Mouse (Mus musculus) stomach, embryonic 15.5 days (tissue): Measurements from ENCODE around the gene Kdm5b. TPM values are rescaled to one million over a fixed set of nuclear protein-coding genes. Genes with fewer than 3 reads are reported as not detected.
"Not testable (repeated sequence)": the region's sequence is repeated elsewhere in the genome, so short reads cannot be mapped to it uniquely, and the experiment has no call there.

Source experiments
- ATAC-seq: fragments of 200-750 bp; cut with Nextera tagmentation; 2 replicates; pipeline ENCODE4 v1.8.0; 2017; ENCODE audit warnings: low read depth, moderate number of reproducible peaks, moderate TSS enrichment; ENCODE audit not compliant: insufficient read depth, low FRiP score
- H3K27ac ChIP-seq: fragments of 300-500 bp; sonication (generic); 2 replicates; pipeline ENCODE4 v1.5.1; 2015; ENCODE audit warnings: mild to moderate bottlenecking, inconsistent platforms
- H3K27me3 ChIP-seq: fragments of 300-500 bp; sonication (generic); replicated peaks from 2 replicates; pipeline ENCODE4 v1.6.1; 2015; ENCODE audit warnings: inconsistent platforms
- H3K36me3 ChIP-seq: fragments of 300-500 bp; sonication (generic); 2 replicates; pipeline ENCODE4 v1.6.1; 2015; ENCODE audit warnings: inconsistent platforms
- H3K4me1 ChIP-seq: fragments of 300-500 bp; sonication (generic); 2 replicates; pipeline ENCODE4 v1.6.1; 2015; ENCODE audit warnings: inconsistent platforms
- H3K4me2 ChIP-seq: fragments of 300-500 bp; sonication (generic); 2 replicates; pipeline ENCODE4 v1.6.1; 2015; ENCODE audit warnings: mild to moderate bottlenecking, inconsistent platforms
- H3K4me3 ChIP-seq: fragments of 300-500 bp; sonication (generic); replicated peaks from 2 replicates; pipeline ENCODE4 v1.5.1; 2015; ENCODE audit warnings: inconsistent platforms
- H3K9ac ChIP-seq: fragments of 300-500 bp; sonication (generic); 2 replicates; pipeline ENCODE4 v1.6.1; 2015; ENCODE audit warnings: inconsistent platforms
- H3K9me3 ChIP-seq: fragments of 300-500 bp; sonication (generic); 2 replicates; pipeline ENCODE4 v1.6.1; 2016; ENCODE audit warnings: inconsistent platforms
- WGBS: fragments of 180-500 bp; shearing (Covaris S2); methylation state at CpG from one replicate; pipeline ENCODE4 v1.1.7; 2015; 5-methylcytosine and 5-hydroxymethylcytosine counted together
- polyA plus RNA-seq: library from polyadenylated mRNA; unstranded; fragments of >200 nt; fragmentation: Nextera tagmentation; extraction: Ambion mirVana; gene quantifications from 2 replicates; pipeline ENCODE4 v1.2.1, GENCODE M21; 2015

Kdm5b gene
- polyA plus RNA-seq, 1 experiment from 2014 or later = 53.2 TPM

DNA sequence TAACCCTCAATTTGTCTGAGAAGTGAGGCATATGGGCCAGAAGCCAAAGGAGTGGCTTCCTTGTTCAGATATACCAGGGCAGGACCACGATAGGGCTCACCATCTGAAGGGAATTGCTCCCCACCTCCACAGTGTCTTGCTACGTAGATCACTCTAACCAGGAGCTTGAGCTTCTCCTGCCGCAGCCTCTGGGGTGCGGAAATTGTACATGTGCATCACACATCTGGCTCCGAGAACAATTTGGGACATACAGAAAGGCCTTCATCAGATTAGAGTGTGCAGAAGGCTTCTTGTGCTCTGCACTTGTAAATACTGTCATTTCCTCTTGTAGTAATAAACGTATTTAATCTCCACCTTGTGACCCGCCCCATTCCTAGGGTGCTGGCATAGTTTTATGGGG, 38.8 kb upstream of the Kdm5b start:
- Histone ChIP-seq H3K27me3 (no peaks in the 10 kb centered on the region), H3K27ac (no peak overlapping the region), H3K4me2 (no peak overlapping the region), H3K4me3 (no peak overlapping the region), H3K4me1 (peaks cover 11% of the 10 kb centered on the region), H3K9me3 (no peaks in the 10 kb centered on the region), H3K9ac (no peak overlapping the region), H3K36me3 (no peaks in the 10 kb centered on the region)
- WGBS = 66% methylated on average over 7 of the region's 7 CpGs
- ATAC-seq = no peak

DNA sequence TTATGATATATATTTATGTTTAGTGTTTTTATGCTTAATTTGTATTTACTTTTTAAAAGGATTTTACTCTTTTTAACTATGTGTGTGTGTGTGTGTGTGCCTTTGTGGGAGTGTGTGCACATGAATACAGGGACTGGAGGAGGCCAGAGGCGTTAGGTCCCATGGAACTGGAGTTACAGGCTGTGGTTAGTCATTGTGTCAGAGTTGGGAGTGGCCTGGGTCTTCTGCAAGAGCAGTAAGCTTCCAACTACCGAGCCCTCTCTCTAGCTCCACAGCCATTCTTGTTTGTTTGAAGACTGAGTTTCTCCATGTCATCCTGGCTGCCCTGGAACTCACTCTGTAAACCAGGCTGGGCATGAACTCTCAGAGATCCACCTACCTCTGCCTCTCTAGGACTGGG, 37.6 kb upstream of the Kdm5b start:
- WGBS = 35% methylated on average over 2 of the region's 2 CpGs
- Histone ChIP-seq H3K9ac (no peak overlapping the region), H3K4me3 (no peak overlapping the region), H3K4me2 (no peak overlapping the region), H3K27ac (peak overlapping the region; percentile 48; the same call in 1 of the 2 replicates), H3K9me3 (no peaks in the 10 kb centered on the region), H3K27me3 (no peaks in the 10 kb centered on the region), H3K36me3 (no peaks in the 10 kb centered on the region), H3K4me1 (0 out of 2 replicates have a peak, but pooled peaks cover 4% of the 10 kb centered on the region)
- ATAC-seq = no peak

DNA sequence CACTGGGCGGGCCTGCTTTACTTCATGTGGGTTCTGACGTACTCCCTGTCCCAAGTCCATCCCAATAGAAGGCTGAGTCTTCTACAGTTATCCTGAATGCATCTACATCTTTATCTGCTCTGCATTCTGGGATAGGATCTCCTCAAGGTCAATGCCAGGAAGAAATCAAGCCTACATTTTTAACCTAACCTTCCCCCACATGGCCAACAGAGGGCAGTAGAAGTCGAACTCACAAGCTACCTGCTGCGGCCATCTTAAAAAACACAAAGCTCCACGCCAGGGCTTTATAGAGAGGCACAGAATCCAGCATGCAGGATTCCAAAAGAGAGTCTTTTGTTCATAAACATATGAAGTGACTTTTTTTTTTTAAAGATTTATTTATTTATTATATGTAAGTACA, 35.5 kb upstream of the Kdm5b start:
- H3K27ac ChIP-seq = no peak overlapping the region
- no peak overlapping the region for H3K4me3 ChIP-seq
- 75% methylated on average over 5 of the region's 5 CpGs for WGBS
- H3K4me1 ChIP-seq = 0 out of 2 replicates have a peak, but pooled peaks cover 4% of the 10 kb centered on the region
- no peaks in the 10 kb centered on the region for H3K27me3 ChIP-seq
- H3K36me3 ChIP-seq = no peaks in the 10 kb centered on the region
- no peak overlapping the region for H3K9ac ChIP-seq
- H3K4me2 ChIP-seq = no peak overlapping the region
- H3K9me3 ChIP-seq = no peaks in the 10 kb centered on the region
- ATAC-seq = no peak

DNA sequence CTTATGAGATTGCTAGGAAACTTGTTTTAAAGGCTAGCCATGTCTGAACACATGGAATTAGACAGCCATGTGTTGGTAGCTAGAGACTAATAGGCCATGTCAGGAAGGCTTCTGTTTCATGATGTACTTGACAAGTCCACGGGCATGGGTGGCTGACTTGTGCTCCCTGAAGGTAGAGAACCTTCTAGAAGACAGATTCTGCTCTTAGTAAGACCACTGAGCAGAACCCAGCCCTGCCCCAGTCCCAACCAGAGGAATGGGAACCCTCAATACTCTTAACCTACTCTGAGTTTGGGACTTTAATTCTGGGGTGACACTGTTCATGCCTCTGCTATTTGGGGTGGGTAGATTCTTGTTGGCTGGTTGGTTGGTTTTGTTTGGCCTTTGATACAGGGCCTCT, 35.0 kb upstream of the Kdm5b start:
- 0 out of 2 replicates have a peak, but pooled peaks cover 4% of the 10 kb centered on the region for H3K4me1 ChIP-seq
- H3K27ac ChIP-seq = no peak overlapping the region
- no peak overlapping the region for H3K4me2 ChIP-seq
- ATAC-seq = no peak
- H3K27me3 ChIP-seq = no peaks in the 10 kb centered on the region
- WGBS = 89% methylated on average over 1 of the region's 1 CpGs
- H3K36me3 ChIP-seq = no peaks in the 10 kb centered on the region
- no peak overlapping the region for H3K9ac ChIP-seq
- no peak overlapping the region for H3K4me3 ChIP-seq
- no peaks in the 10 kb centered on the region for H3K9me3 ChIP-seq

DNA sequence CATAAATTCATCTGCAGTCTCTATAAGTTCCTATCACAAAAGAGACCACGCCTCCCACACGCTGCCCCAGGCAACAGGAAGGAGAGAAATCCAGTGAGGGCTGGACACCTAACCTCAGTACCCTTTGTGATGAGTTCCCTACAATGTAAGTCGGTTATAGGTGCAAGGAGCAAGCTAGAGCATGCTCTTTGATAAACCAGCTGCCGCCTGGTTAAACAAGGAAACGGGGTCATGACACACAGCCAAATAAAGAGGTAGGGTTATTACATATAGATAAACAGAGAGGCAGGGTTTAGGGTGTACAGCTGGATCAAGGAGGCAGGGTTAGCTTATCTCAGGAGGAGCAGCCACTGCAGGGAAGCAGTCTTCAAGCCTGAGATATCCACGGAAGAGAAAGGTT, 33.2 kb upstream of the Kdm5b start:
- H3K4me1 ChIP-seq = no peaks in the 10 kb centered on the region
- no peaks in the 10 kb centered on the region for H3K27me3 ChIP-seq
- WGBS = 36% methylated on average over 6 of the region's 6 CpGs
- 0 out of 2 replicates have a peak overlapping the region, but pooled peaks have one; percentile 49 for H3K27ac ChIP-seq
- H3K4me3 ChIP-seq = no peak overlapping the region
- H3K4me2 ChIP-seq = no peak overlapping the region; the same call in 1 of the 2 replicates
- no peaks in the 10 kb centered on the region for H3K36me3 ChIP-seq
- peak; percentile 95 for ATAC-seq
- no peak overlapping the region for H3K9ac ChIP-seq
- H3K9me3 ChIP-seq = no peaks in the 10 kb centered on the region

DNA sequence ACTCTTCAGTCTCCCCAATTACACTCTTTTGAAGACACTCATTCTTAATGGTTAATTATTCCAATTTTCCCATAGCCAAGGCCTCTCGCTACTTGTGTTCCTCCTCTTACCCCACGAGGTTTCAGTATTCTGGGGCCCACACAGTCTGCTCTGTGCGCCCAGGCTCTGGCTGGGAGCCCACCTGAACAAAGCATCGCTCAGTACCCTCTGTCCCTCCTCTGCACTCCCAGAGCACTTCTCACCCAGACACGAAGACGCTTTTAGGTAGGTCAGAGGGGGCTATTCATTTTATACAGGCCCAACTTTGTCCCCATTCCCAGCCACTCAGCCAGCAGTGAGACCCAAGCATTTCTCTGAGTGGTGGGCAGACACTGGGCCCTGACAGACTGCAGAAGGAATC, 29.4 kb upstream of the Kdm5b start:
- H3K27me3 ChIP-seq = no peaks in the 10 kb centered on the region
- no peaks in the 10 kb centered on the region for H3K36me3 ChIP-seq
- no peak overlapping the region for H3K4me2 ChIP-seq
- H3K4me1 ChIP-seq = no peaks in the 10 kb centered on the region
- H3K9me3 ChIP-seq = no peaks in the 10 kb centered on the region
- no peak overlapping the region for H3K27ac ChIP-seq
- whole genome bisulfite sequencing = 78% methylated on average over 6 of the region's 6 CpGs
- H3K4me3 ChIP-seq = no peak overlapping the region
- no peak for ATAC-seq
- H3K9ac ChIP-seq = no peak overlapping the region

DNA sequence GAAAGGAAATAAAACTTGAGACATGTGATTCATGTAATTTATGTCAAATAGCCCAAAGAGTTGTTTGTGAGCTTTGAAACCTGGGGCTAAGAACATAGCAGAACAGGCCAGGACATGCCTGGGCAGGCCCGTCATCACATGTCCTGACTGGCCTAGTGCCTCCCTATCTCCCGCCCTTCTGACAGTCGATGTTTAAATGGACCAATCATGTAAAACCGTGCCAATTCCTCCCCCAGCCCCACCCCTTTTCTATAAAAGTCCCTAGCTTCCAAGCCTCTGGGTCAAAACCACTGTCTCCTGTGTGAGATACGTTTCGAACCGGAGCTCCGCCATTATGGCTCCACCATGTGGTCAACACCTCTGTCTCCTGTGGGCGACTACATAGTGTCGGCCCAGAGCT, 26.3 kb upstream of the Kdm5b start:
- H3K4me2 ChIP-seq, H3K9me3 ChIP-seq, H3K4me3 ChIP-seq, ATAC-seq, H3K4me1 ChIP-seq, H3K27me3 ChIP-seq, H3K9ac ChIP-seq, H3K27ac ChIP-seq, H3K36me3 ChIP-seq: not testable (repeated sequence)
- WGBS = 93% methylated on average over 10 of the region's 10 CpGs

DNA sequence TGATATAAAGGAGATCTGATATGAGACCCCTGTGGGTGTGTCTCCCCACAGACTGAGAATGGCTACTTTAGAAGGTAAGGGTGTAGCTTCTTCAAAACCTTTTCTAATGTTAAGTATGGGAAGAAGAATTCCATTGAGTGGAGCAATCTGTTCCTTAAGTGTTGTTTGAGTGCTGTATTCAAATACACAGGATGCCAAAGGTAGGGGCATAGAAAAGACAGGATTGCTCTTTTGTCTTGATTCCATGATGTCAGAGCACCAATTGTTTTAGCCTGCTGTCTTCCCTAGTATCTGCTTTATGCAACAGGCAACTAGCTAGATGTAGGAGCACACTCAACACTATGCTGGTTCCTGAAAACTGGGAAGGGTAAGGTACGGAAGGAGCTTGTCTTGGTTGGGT, 24.9 kb upstream of the Kdm5b start:
- Histone ChIP-seq H3K9ac (no peak overlapping the region), H3K27me3 (no peaks in the 10 kb centered on the region), H3K27ac (no peak overlapping the region), H3K4me2 (no peak overlapping the region), H3K9me3 (no peaks in the 10 kb centered on the region), H3K36me3 (no peaks in the 10 kb centered on the region), H3K4me3 (no peak overlapping the region), H3K4me1 (no peaks in the 10 kb centered on the region)
- WGBS = 98% methylated on average over 1 of the region's 1 CpGs
- ATAC-seq = no peak

DNA sequence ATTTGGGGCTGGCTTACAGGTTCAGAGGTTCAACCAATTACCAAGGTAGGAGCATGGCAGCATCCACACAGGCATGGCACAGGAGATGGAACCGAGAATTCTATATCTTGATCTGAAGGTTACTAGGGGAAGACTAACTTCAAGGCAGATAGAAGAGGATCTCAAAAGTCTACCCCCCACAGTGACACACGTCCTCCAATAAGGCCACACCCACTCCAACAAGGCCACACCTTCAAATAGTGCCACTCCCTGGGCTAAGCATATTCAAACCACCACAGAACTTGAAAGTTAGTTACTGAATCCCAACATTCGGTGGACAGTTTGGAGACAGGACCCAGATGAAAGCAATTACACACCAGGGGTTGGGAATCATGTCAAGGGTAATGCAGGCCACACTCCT, 24.5 kb upstream of the Kdm5b start:
- no peak overlapping the region for H3K27ac ChIP-seq
- H3K9me3 ChIP-seq = no peaks in the 10 kb centered on the region
- no peaks in the 10 kb centered on the region for H3K27me3 ChIP-seq
- no peaks in the 10 kb centered on the region for H3K36me3 ChIP-seq
- 68% methylated on average over 3 of the region's 3 CpGs for WGBS
- H3K4me2 ChIP-seq = no peak overlapping the region
- no peak overlapping the region for H3K4me3 ChIP-seq
- no peak for ATAC-seq
- no peaks in the 10 kb centered on the region for H3K4me1 ChIP-seq
- H3K9ac ChIP-seq = no peak overlapping the region

DNA sequence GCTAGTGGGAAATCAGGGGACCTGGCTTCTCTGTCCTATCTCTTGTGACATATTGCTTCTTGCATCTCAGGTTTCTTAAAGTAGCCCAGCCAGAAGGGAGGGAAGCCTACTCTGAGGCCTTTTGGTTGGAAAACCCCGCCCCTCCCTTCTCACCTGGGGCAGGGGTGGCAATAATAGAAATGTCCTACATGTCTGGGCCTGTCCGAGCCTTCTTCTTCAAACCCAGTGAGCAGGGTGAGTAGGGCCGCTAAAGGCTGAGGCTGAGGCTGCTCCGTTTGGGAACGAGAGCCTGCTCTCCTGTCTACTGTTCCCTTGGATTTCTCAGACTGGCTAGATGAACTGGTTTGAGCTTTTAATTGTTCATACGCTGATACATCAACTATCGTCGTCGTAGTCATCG, 19.4 kb upstream of the Kdm5b start:
- ATAC-seq = no peak
- Histone ChIP-seq H3K4me3 (no peak overlapping the region), H3K27ac (no peak overlapping the region), H3K9ac (no peak overlapping the region), H3K36me3 (no peaks in the 10 kb centered on the region), H3K4me1 (no peaks in the 10 kb centered on the region), H3K9me3 (no peaks in the 10 kb centered on the region), H3K4me2 (no peak overlapping the region), H3K27me3 (no peaks in the 10 kb centered on the region)
- 87% methylated on average over 10 of the region's 10 CpGs for WGBS

DNA sequence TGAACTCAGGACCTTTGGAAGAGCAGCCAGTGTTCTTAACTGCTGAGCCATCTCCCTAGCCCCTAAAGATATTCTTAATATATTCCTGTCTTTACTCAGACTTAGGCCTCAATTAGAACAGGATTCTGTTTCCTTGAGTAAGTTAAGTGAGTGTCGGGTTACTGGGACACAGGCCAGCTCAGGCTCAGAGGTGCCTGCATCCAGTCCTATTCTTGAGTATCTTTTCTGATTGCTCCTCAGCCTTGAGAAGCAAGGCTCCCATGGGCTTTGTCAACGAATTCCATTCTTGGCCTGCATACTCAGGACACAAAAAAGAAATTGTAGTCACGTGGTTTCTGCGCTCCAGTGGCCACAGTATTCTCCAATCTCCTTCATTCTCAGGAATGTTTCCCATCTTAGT, 11.7 kb upstream of the Kdm5b start:
- Histone ChIP-seq H3K4me1 (no peaks in the 10 kb centered on the region), H3K4me3 (no peak overlapping the region), H3K9ac (no peak overlapping the region), H3K36me3 (no peaks in the 10 kb centered on the region), H3K27me3 (no peaks in the 10 kb centered on the region), H3K4me2 (no peak overlapping the region), H3K27ac (no peak overlapping the region), H3K9me3 (no peaks in the 10 kb centered on the region)
- WGBS = 71% methylated on average over 4 of the region's 4 CpGs
- no peak for ATAC-seq

DNA sequence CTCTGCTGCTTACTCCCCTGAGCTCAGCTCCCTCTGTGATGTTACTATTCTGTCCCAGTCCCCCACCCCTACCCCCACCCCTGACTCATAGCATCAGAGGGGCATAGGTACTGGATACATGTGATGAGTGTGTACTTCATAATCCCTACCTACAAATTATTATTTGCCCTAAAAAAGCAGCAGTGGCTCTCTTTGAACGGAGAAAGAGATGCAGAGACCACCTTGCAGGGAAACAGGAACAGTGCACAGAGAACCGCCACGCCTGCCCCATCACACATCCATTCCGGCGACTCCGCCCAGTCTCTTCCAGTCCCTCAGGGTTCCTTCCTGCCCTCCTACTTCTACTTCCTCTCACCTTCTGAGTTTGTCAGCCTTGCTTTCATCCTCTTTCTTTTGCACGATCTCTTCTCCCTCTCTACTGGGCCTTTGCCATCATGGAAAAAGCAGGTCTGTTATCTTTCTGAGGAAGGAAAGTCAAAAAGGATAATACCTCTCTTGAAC, 10.3 kb upstream of the Kdm5b start, which contains the start of gene Mgat4e:
Gene Mgat4e (minus strand): TSS at position 51 of the 501 bp plus-strand sequence.
- no peak for ATAC-seq
- no peaks in the 10 kb centered on the region for H3K4me1 ChIP-seq

DNA sequence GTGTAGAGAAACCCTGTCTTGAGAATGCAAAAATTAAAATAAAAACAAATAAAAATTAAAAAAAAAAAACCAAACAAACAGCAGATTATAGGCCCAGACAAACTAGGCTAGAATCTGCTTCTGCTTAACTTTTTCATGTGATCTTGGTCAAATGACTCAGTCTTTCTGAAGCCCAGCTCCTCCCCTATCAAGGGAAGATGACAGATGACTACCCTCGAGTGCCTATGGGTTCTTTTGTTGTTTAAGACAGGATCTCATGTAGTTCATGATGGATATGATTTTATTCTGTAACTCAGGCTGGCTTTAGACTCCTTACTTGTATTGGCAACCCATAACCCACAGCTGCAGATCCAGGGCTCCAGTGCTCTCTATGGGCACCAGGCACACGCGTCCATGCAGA, 8.1 kb upstream of the Kdm5b start:
- Histone ChIP-seq H3K4me3 (no peak overlapping the region), H3K27ac (no peak overlapping the region), H3K27me3 (no peaks in the 10 kb centered on the region), H3K4me2 (no peak overlapping the region), H3K36me3 (no peaks in the 10 kb centered on the region), H3K9me3 (no peaks in the 10 kb centered on the region), H3K4me1 (0 out of 2 replicates have a peak, but pooled peaks cover 11% of the 10 kb centered on the region), H3K9ac (no peak overlapping the region)
- ATAC-seq = no peak
- 71% methylated on average over 3 of the region's 3 CpGs for whole genome bisulfite sequencing

More for the DNA sequence above, 10.3 kb upstream of the Kdm5b start, which contains the start of gene Mgat4e:
- no peak within 1 kb of the TSS for H3K27ac ChIP-seq
- H3K36me3 ChIP-seq = no peaks in the 10 kb centered on the region
- H3K9ac ChIP-seq = no peak within 1 kb of the TSS
- H3K4me2 ChIP-seq = no peak within 1 kb of the TSS
- no peaks in the 10 kb centered on the region for H3K27me3 ChIP-seq
- WGBS = 51% methylated on average over 7 of the region's 7 CpGs
- H3K9me3 ChIP-seq = no peaks in the 10 kb centered on the region
- no peak within 1 kb of the TSS for H3K4me3 ChIP-seq
